Mouse (Mus musculus) heart, adult 8-10 months (tissue): ENCODE measurements at regions not wholly inside any gene's neighbourhood (a gene's known extent, or its start where the extent isn't known, plus 50 kb on each side); places are given as distances from the start of the nearest gene placed in this dataset.

ENCODE experiments used
- DNase-seq: peaks from one replicate; pipeline ENCODE4 v3.0.0; 2022; ENCODE audit warnings: low spot score

DNA sequence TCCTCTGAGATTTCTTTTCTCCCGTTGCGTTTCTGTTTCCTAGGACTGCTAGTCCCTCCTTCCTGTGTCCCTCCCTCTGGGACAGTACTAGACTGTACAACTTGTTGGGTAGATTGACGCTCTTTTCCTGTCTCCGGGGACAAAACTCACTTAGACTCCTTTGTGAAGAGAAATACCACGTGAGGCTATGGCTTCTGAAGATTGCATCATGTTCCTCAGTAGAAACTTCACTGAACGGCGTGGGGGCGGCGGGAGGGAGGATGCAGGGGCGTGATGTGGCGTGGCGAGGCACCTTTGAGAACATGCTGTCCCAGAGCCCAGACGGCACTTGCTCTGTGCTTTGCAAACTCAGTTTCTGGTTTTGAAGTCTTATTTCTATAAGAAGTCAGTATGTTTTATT, 78.5 kb downstream of the Spata18 start:
- DNase-seq = peak; percentile 50

DNA sequence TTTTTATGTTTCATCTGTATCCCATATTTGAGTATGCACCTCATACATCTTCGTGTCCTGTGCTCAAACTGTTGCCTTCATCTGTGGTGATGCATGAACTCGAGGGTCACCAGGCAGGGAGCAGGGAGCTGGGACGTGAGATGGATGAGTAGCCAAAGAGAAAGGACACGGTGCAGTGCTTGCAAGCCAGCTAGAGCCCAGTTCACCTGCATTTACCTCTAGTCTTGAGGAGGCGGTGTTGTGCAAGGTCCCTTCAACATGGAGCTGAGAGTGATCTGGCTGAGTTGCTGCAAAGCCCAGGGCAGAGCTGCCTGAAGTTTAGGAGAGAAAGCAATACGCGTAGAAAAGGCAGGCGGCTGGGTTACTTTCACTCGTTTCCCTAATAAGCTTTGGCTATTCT, 80.2 kb downstream of the Spata18 start:
- DNase-seq = no peak

DNA sequence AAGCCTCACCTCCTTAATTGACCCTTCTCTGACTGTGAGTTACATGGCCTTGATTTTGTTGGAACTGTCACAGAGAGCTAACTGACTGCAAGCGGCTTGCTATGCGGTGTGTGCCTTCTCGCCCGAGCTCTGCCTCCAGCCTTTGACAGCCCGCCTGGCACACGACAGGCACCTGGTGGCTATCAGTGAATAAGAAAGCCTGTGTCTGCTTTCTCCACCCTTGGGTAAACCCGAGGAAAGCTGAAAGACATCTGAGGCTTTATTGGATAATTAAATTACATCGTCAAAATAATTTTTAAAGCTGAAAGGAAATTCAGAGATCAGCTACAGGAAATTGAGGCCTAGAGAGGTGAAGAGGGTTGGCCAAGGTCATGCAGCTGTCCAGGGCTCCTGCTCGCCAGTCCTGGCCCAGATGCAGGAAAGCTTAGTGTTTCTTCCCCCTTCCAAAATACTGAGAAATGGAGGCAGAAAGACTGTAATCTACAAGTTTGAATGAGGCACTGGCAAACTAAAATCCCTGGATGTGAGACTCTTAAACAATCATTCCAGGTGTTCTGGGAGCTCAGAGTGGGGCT, 80.9 kb downstream of the Spata18 start:
- DNase-seq = no peak

DNA sequence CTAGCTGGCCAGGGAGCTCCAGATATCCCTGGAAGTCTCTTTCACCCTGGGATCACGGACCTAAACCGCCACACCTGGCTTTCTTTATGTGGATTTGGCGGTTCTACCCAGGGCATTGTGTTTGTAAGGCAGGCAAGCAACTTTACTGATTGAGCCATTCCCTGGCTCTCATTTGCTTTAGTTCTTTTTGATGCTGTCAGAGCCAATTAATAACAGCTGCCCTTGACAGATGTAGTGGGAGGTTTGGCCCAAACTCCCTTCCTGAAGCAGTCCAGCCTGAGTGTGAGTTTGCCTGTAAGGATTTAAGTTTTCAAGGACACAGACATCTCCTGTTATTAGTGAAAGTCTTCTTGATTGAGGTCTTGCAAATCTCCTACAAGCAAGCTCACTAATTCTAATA, 89.6 kb downstream of the Spata18 start:
- no peak for DNase-seq

DNA sequence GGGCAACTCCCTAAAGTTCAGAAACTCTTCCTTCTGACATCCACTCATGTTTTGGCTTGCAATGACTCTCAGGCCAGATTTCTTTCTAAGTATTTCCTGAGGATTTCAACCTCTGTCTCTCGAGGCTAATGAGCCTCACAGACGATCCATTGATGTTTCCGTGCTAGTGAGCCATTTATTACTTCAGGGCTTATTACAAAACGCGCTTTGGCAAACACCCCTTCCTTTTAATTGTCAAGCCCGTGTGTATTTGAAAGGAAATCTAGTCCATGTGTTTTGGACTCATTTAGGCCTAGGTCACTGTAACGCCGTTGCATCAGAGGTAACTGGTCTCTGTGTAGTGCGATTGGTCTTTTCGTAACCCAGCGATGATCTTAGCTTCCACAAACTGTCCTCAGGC, 90.3 kb downstream of the Spata18 start:
- no peak for DNase-seq

DNA sequence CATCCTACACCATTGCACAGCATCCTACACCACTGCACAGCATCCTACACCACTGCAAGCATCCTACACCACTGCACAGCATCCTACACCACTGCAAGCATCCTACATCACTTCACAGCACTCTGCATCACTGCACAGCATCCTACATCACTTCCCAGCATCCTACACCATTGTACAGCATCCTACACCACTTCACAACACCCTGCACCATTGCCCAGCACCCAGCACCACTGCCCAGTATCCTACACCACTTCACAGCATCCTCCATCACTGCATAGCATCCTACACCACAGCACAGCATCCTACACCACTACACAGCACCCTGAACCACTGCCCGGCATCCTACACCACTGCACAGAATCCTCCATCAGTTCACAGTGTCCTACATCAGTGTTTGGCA, 92.8 kb downstream of the Spata18 start:
- DNase-seq = no peak

DNA sequence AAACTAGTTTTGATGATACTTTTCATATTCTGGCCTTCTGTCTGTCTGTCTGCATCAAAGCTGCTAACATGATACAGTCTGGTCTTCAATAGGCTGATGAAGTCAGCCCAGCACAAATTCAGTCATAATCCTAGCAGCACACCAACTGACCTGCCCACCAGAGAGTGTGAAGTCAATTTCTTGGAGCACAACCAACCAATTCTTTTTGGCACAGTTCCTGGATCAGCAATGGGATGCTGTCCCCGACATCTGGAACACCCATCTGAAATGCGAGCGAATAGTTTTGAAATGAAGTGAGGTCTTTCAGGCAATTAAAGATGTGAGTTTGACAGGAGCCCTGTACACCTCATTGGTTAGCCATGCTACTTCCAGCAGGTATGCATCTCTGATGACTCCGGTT, 98.6 kb downstream of the Spata18 start:
- no peak for DNase-seq

DNA sequence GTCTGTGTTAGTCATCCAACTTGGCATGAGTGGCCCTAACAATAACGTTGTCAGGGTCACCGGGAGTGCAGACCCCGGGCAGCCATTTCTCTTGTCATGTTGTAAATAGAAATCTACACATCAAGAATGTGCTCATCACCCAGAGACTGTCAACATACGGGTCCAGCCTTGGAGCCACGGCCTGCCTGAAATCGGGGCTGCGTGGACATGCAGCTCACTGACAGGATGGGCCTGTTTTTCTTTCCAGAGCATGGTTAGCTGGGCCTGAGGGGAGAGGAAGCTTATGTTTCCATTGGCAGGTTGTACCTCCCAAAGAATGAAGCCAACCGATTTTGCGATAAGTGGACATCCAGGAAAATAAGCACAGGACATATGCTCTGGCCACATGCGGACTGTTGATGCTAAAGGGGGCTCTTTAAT, 101.1 kb downstream of the Spata18 start:
- peak; percentile 15 for DNase-seq

DNA sequence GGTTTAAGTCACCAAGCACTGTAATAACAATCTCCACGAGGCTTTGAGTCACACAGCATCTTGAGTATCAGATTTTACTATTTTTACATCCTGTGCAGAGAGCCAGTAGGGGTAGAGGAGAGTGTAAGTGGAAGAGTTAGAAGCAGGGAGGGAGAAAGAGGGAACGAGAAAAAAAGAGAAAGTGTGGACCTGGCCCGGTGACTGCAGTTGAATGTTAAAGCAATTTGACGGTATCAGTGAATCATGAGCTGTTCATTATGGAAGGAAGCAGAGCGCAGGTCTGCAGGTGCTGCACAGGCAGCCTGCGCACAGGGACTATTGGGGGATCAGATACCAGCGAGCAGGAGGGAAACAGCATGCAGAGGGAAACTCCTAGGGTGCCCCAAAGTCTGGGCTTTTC, 102.6 kb downstream of the Spata18 start:
- DNase-seq = no peak

DNA sequence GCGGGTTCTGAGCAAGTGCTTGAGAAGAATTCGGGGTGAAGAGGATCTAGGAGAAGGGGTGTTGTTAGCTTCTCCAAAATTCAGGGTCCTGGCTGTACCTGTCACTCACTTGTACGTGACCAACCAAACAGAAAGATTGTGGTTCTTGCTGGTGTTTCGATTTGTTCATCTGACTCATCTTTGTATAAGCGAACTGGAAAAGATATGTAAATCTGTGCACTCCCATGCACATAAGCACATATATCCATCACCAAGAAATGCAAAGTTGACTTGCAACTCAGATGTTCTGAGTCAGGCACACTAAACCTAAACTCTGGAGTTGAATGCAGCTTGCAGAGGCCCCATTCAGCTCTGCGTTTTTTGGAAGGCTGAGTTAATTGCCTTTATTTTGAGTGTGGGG, 107.4 kb downstream of the Spata18 start:
- DNase-seq = no peak

DNA sequence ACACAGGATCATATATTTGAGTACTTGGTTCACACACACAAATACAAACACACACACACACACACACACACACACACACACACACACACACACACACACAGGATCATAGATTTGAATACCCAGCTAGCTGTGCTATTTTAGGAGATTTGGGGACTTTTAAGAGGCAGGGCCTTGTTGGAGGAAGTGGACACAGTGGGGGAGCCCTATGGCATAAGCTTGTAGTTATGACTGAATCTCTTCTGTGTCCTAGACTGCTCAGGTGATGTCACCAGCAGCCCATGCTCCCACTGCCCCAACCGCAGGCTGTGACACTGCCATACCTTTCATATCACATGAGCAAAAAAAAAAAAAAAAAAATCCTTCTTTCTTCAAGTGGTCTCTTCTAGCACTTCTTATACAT, 110.1 kb downstream of the Spata18 start:
- DNase-seq = no peak

DNA sequence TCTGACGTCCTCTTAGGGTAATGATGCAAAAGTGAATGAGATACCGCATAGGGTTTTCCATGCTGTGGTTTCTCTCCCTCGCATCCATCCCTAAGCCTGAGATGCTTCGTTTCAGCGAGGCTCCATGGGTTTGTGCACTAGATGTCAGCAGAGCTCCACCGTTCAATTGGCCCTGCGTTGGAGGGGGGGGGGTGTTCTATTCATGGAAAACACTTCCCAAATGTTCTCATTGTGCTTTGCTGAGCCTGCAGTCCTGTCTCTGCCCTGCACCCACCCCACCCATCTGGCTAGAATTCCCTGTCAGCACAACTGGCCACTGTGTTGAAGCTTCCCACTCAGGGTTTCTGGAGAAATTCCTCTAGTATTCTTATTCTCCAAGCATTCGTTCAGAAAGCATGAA, 110.5 kb downstream of the Spata18 start:
- DNase-seq = peak; percentile 74

DNA sequence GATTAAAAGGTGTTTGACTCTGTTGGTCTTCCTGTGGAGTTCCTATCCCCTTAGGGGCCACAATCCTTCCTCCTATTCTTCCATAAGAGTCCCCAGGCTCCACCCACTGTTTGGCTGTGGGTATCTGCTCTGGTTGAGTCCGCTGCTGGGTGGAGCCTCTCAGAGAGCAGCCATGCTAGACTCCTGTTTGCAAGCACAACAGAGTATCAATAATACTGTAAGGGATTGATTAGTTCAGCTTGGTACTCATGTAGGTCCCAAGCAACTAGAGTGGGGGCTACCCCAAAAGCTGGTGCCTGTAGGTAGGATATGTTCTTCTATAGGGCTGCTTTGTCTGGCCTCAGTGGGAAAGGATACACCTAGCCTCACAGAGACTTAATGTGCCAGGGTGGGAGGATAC, 113.0 kb downstream of the Spata18 start:
- DNase-seq = no peak

DNA sequence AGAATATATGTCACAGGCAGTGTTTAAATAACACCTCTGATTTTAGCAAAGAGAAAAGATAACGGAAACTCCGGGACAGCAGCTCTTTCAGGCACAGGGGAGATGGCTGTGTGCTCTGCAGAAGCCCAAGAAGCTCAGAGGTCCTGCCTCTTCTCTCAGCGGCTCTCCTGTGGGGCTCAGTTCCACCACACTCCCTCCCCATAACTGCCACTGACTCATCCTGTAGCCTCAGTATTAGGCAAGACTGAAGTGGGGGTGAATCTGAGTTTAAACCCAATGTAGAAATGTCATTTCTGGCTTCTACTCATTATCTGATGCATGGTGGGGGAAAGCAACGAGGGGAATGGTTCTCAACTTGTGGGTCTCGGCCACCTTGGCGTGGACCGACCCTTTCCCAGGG, 114.3 kb downstream of the Spata18 start:
- no peak for DNase-seq

DNA sequence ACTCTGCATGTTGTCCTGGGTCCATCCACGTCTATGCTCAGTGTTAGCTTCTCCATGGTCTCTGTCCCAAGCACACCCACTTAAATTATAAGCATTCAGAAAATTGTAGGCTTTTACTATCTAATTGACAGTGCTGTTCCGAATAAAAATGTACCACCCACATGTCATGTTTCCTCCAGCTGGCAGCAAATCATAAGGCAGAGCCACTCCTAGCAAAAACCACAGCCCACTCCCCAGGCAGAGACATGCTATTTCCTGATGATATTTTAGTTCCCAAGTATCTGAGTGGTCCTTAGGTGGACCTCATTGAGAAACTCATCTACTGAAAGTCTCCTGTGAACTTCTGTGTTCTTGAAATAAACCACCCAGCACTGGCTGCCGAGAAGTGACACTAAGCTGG, 117.1 kb downstream of the Spata18 start:
- DNase-seq = no peak

DNA sequence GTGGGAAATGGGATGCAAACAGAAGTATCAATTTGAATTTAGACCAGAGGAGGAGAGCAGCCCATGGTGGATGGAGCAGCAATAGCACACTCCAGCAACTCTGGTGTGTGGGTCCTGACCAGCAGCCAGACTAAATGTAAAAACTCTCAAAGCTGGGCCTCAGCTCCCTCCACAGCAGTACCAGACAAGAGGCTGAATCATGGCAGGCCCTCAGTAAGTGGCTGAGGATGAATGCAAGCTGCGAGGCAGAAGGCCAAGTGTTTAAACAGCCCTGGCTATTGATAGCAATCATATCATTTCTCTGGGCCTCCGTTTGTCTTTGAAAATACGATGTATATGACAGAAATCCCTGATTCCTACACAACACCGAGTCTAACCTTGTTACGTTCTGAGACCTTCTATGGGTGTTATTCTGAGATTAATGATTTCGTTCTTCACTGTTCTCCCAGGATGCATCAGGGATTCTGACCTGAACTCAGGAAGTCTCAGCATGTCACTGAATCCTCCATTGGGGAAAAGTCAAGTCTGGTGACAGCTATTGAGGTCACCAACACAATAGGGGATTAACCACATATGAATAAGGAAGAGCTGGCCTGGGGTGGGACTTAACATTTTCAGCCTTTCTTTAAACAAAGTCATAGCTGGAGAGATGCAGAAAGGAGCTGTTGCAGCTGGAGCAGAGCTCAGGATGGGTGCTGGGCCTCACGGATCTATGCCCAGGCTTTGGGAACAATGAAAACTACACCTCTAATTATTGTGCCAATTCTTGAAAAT, 124.8 kb downstream of the Spata18 start:
- no peak for DNase-seq

DNA sequence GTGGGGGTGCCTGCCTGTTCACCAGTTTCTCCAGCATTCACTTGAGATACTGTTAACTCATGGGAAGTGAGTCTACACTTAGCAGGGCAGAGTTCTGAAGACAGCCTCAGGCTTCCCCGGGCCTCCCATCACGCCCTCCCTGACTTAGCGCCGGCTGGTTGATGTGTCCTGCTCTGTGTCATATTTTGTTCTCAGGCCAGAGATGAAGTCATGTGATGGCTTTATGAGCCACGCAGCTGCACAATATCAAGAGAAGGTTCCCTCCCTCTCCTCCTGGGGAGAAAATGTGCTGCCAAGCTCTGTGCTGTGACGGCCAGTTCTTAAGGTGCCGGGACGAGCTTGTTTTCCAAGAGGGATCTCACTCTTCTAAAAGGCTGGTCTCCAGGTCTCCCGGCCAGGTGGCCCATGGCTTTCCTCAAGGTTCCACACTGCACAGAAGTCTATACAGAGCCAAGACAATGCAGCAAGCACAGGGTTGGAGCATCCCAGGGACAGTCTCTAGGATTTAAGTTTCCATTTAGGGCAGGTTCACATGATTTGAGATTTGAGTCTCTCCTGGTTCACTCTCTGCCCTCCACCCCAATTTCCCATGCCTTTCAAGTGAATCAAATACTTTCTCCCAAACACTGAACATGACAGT, 126.2 kb downstream of the Spata18 start:
- DNase-seq = peak; percentile 84

DNA sequence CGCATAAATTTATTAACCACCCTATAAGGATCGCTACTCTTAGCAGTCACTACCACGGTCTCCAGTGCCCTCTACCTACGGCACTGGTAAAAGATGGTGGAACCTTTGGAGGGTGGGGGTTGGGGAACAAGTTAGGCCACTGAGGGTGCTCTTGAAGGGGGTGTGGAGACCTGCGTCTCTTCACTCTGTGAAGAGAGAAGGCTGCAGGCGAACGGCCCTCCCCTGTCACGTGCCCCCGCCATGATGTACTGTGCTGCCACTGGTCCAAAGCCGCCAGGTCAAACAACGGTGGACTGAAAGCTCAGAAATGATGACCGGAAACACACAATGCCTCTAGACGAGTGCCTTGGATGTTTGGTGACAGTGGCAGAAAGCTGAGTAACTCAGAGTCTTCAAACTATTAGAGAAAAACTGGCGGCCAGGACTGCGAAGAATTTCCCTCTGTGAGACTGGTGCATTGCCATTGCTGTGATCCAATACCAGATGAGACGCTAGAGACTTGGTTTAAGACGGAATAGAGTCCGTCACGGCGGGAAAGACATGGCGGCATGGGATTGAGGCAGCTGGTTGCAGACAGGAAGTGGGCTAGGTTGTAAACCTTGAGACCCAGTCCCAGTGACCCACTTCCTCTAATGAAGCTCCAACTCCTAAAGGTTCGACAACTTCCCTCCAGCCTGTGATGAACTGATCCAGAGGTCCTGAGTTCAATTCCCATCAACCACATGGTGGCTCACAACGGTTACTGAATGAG, 130.2 kb downstream of the Spata18 start:
- DNase-seq = no peak

DNA sequence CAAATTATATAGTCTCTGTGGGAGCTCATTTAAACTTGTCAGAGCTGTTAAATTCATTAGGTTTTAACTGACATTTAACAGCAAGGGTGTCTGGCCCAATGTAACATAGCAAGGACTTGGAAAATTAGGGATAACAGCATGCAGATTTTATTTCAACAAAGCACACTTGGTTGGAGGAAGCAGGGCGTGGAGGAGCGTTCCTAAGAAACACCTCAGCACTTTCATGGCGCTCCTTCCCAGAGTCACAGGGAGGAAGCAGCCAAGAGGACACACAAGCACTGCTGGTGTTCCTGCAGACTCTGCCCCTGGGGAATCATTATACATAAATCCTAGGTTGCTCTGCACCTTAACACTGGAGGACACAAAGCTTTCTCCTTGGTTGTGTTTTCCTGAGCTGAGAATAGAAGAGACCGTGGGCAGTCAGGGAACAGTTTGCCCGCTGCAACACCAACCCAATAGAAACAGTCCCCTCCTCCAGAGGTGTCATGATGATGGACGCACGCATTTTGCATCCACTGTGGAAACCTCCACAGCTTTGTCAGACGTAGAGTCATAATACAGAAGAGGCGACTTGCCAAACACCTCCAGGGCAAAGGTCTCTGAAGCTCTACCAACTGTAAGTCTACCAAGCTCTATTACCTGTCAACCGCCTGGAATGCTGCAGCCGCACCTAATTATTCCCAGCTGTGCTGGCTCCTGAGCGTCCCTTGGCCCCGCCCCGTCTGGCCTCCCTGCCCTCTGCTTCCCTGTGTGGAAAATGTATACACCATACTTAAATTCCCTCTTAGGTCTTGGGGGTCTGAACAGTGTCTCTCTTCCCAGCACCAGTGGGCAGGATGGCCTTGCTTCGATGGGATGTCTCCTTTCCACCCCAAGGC, 131.3 kb downstream of the Spata18 start:
- no peak for DNase-seq

DNA sequence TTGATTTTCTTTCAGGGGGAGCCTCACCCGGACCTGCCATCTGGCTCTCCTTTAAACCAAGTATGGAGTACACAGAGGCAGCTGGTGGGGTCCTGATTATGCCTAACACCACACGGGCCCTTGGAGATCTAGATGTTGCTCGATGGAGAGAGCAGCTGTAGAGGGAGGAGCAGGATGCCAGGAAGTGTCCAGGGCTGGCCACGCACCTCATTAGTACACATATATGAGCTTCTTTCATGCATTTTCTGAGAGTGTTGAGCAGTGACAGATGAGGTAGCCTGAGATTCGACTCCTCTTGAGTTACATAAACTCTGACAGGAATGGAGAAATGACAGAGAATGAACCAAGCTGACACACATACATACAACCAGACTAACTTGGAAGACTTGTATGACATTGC, 136.1 kb downstream of the Spata18 start:
- DNase-seq = no peak

DNA sequence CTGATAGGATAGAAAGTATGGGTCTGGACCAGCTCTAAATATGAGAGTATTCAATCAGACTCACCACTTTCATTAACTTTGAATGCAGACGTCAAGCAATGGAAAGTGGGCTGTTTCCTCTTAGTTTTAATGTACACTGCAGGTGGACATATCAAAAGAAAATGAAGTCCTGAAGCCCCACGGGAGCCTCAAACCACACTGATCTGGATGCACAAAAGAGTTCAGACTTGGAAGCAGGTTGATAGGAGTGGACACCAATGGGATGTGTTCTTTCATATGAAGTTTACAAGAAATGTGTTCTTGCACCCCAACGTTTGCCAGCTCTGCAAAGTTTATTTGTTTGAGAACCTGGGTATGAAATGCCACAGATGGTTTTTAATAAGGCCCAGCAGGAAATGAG, 141.0 kb downstream of the Spata18 start:
- no peak for DNase-seq

DNA sequence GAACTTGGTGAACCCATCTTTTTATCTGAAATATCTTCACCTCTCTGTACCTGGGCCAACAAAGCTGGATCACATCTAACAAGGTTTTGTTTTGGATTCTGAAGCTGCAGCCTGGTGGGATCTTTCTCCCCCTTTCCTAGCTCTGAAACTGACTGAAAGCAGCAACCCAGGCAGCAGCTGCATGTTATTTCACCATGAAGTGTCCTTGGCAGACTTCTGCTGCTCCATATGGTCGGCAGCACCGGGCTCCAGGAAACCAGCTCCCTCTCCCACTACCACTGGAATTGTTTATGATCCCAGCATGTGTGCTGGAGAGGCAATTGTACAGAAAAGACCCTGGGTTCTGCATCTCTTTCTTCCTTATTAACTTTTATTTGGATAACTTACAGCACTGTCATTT, 145.0 kb downstream of the Spata18 start:
- no peak for DNase-seq
